Mouse (Mus musculus): ENCODE measurements around the gene Zbtb40. TPM values are rescaled to one million over a fixed set of nuclear protein-coding genes. Genes with fewer than 3 reads are reported as not detected.

The Zbtb40 gene
- total and polyA plus RNA-seq, 3 experiments: 2.7 to 7.1 (median 6.7) TPM

- in situ Hi-C loops (cut with MboI; ENCODE audit: low pct_ligation_motif_present, low pct_unique_long_range_greater_than_20kb, low sequenced_read_pairs): no loop called here
These were observed 50.2 kb downstream of the Zbtb40 start for GRCm38 (mm10) chr4:136998371-136998770.

DNA sequence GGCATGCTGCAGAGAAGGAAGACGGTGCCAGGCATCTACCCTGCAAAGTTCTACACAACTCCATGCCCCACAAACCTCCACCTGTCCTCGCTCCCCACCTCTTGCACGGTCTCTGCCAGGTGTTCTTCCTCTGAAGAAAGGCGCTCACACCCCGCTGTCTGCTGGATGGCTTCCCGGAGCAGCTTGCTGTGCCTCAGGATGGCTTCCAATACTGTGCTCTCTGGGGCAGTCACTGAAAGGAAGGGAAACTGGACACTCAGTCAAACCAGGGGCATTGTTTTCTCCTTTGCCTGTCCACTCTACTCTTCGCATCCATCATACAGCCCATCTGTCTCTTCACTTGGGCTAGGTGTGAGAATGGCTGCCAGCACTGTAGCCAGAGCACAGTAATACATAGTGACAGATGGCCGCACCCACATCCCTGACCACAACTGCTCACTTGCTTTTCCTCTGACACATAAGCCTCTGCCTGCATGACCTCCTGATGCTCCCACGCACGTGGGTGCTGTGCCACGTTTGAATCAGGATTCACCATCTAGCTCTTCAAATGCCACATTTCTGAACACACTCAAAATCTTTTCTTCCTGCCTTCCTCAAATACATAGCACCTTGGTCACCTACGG, 50.8 kb downstream of the Zbtb40 start:
- no peaks in the 10 kb centered on the region for H3K27me3 ChIP-seq (replicated peaks)
- no peak overlapping the region for H3K9ac ChIP-seq (ENCODE audit: insufficient read depth, low read depth)
- in situ Hi-C loops (cut with MboI; ENCODE audit: low pct_ligation_motif_present, low pct_unique_long_range_greater_than_20kb, low sequenced_read_pairs): no loop called here
- H3K79me2 ChIP-seq (replicated peaks; ENCODE audit: control insufficient read depth, extremely low read depth, insufficient read depth, poor library complexity, severe bottlenecking): no peaks in the 10 kb centered on the region
- H3K4me1 ChIP-seq (ENCODE audit: control insufficient read depth in 1 of 2, insufficient read depth in 2 of 2): no peaks in the 10 kb centered on the region
- no peak overlapping the region for H3K27ac ChIP-seq (ENCODE audit: insufficient read depth, low read depth)
- H3K9me3 ChIP-seq (replicated peaks; ENCODE audit: low read length): no peaks in the 10 kb centered on the region
- TF ChIP-seq ZMIZ1 (IDR thresholded peaks at IDR 0.05; ENCODE audit: low read depth, low read length): no peak
- no peak for TF ChIP-seq MEF2A (IDR thresholded peaks at IDR 0.05; ENCODE audit: borderline replicate concordance, low read depth, low read length)
- TF ChIP-seq ZNF384 (IDR thresholded peaks at IDR 0.05; ENCODE audit: low read depth, low read length): no peak
- no peak for TF ChIP-seq MAFK (IDR thresholded peaks at IDR 0.05; ENCODE audit: insufficient replicate concordance, low read length)
- no peak for TF ChIP-seq TCF12 (IDR thresholded peaks at IDR 0.05; ENCODE audit: low read depth, low read length)
- no peak overlapping the region for H3K4me2 ChIP-seq (ENCODE audit: insufficient read depth, low read depth, poor library complexity, severe bottlenecking)
- peaks cover 39 to 89% of the 10 kb centered on the region in 2 experiments for H3K36me3 ChIP-seq (replicated peaks in 1 of 2; ENCODE audit: control insufficient read depth in 1 of 2, insufficient read depth in 1 of 2, low read length in 1 of 2)
- dilution Hi-C loops (cut with MboI; ENCODE audit: extremely low pct_ligation_motif_present, extremely low pct_unique_long_range_greater_than_20kb, low sequenced_read_pairs): no loop called here
- H3K4me3 ChIP-seq (replicated peaks in 1 of 3; ENCODE audit: low read depth in 2 of 3, low read length in 2 of 3, poor library complexity in 1 of 3): no peak overlapping the region
- DNase-seq (ENCODE audit: extremely low read depth): no peak

More at GRCm38 (mm10) chr4:136998371-136998770, 50.2 kb downstream of the Zbtb40 start:
- no peak overlapping the region for H3K27ac ChIP-seq (ENCODE audit: insufficient read depth, low read depth)
- DNase-seq (ENCODE audit: extremely low read depth): no peak
- no peak overlapping the region for H3K4me2 ChIP-seq (ENCODE audit: insufficient read depth, low read depth, poor library complexity, severe bottlenecking)
- dilution Hi-C loops (cut with MboI; ENCODE audit: extremely low pct_ligation_motif_present, extremely low pct_unique_long_range_greater_than_20kb, low sequenced_read_pairs): no loop called here
- H3K4me1 ChIP-seq (ENCODE audit: control insufficient read depth in 1 of 2, insufficient read depth in 2 of 2): no peaks in the 10 kb centered on the region
- TF ChIP-seq EP300 (IDR thresholded peaks at IDR 0.05; ENCODE audit: low read length) (no peak), JUND (conservative IDR thresholded peaks at IDR 0.05; ENCODE audit: low read depth, low read length) (no peak), TBP (conservative IDR thresholded peaks at IDR 0.05; ENCODE audit: low read depth, low read length) (no peak), ZC3H11A (IDR thresholded peaks at IDR 0.05; ENCODE audit: low read depth, low read length) (no peak), BHLHE40 (IDR thresholded peaks at IDR 0.05; ENCODE audit: low read depth, low read length) (no peak), MAFK (IDR thresholded peaks at IDR 0.05; ENCODE audit: insufficient replicate concordance, low read length) (no peak), NRF1 (IDR thresholded peaks at IDR 0.05; ENCODE audit: low read depth, low read length) (no peak), MAX (IDR thresholded peaks at IDR 0.05; ENCODE audit: low read length) (no peak), POLR2A (IDR thresholded peaks at IDR 0.05; ENCODE audit: low read depth, low read length) (no peak), SIN3A (IDR thresholded peaks at IDR 0.05; ENCODE audit: low read length) (no peak), NELFE (IDR thresholded peaks at IDR 0.05; ENCODE audit: low read depth, low read length) (no peak), MEF2A (IDR thresholded peaks at IDR 0.05; ENCODE audit: borderline replicate concordance, low read depth, low read length) (no peak), IRF4 (IDR thresholded peaks at IDR 0.05; ENCODE audit: low read depth, low read length) (no peak), RAD21 (IDR thresholded peaks at IDR 0.05; ENCODE audit: low read depth, low read length) (no peak), SMC3 (IDR thresholded peaks at IDR 0.05; ENCODE audit: low read depth, low read length) (no peak), ELF1 (IDR thresholded peaks at IDR 0.05; ENCODE audit: low read depth, low read length) (no peak), GABPA (IDR thresholded peaks at IDR 0.05; ENCODE audit: insufficient replicate concordance, low read depth, low read length) (no peak), MAZ (IDR thresholded peaks at IDR 0.05; ENCODE audit: low read depth, low read length) (no peak)
- H3K79me2 ChIP-seq (replicated peaks; ENCODE audit: control insufficient read depth, extremely low read depth, insufficient read depth, poor library complexity, severe bottlenecking): no peaks in the 10 kb centered on the region
- H3K4me3 ChIP-seq (replicated peaks in 1 of 3; ENCODE audit: low read depth in 2 of 3, low read length in 2 of 3, poor library complexity in 1 of 3): no peak overlapping the region
- no peak overlapping the region for H3K9ac ChIP-seq (ENCODE audit: insufficient read depth, low read depth)
- H3K27me3 ChIP-seq (replicated peaks): no peaks in the 10 kb centered on the region
- H3K9me3 ChIP-seq (replicated peaks; ENCODE audit: low read length): no peaks in the 10 kb centered on the region
- H3K36me3 ChIP-seq (replicated peaks in 1 of 2; ENCODE audit: control insufficient read depth in 1 of 2, insufficient read depth in 1 of 2, low read length in 1 of 2): peaks cover 38 to 85% of the 10 kb centered on the region in 2 experiments

Measured in CH12.LX (cell line).